Mouse (Mus musculus): ENCODE measurements at regions not wholly inside any gene's neighbourhood (a gene's known extent, or its start where the extent isn't known, plus 50 kb on each side); places are given as distances from the start of the nearest gene placed in this dataset.

GRCm38 (mm10) chr10:46011916-46012596 is 434.4 kb downstream of the Hace1 start:
- TF ChIP-seq CTCF (conservative IDR thresholded peaks at IDR 0.05 in 1 of 2, IDR thresholded peaks at IDR 0.05 in 1 of 2; ENCODE audit: low read depth in 2 of 2, low read length in 2 of 2) (peak; percentile 81 to 87), EP300 (IDR thresholded peaks at IDR 0.05; ENCODE audit: low read length) (no peak)
